Mouse (Mus musculus) lung, postnatal 0 days (tissue): ENCODE data around the gene Pip5k1a.
A peak's percentile ranks its signal among the peaks of the same experiment; 100 is the strongest.

ENCODE experiments used
- CTCF ChIP-seq: IDR thresholded peaks from 2 replicates; pipeline ENCODE4 v1.5.1; 2016; ENCODE audit warnings: antibody characterized with exemption, mild to moderate bottlenecking
- EP300 ChIP-seq: IDR thresholded peaks from 2 replicates; pipeline ENCODE4 v1.6.1; 2016; ENCODE audit warnings: antibody characterized with exemption, mild to moderate bottlenecking, control low read depth

GRCm38 (mm10) chr3:95053701-95054100 lies 53.0 kb downstream of the Pip5k1a start:
- TF ChIP-seq CTCF (peak; percentile 87), EP300 (no peak)
